Mouse (Mus musculus) layer of hippocampus, adult 9-10 months (tissue): Measurements from ENCODE around the gene Nsmce1.

Experiments used
- DNase-seq: peaks from one replicate; pipeline ENCODE4 v3.0.0; 2022; ENCODE audit warnings: low spot score

Gene Nsmce1

GRCm38 (mm10) chr7:125490947-125491735 lies at the start of gene Nsmce1:
Gene Nsmce1 (minus strand): TSS chr7:125491596.
- peak; percentile 90 for DNase-seq

- DNase-seq: no peak
Observed at GRCm38 (mm10) chr7:125541026-125541425, 49.6 kb upstream of the Nsmce1 start.

- DNase-seq: no peak
Observed at GRCm38 (mm10) chr7:125539351-125539750, 48.0 kb upstream of the Nsmce1 start.

GRCm38 (mm10) chr7:125527901-125528580 lies 36.6 kb upstream of the Nsmce1 start:
- DNase-seq: no peak

GRCm38 (mm10) chr7:125527186-125527585 lies 35.8 kb upstream of the Nsmce1 start:
- DNase-seq: no peak

- DNase-seq: no peak
Observed at GRCm38 (mm10) chr7:125523051-125523450, 31.7 kb upstream of the Nsmce1 start.

GRCm38 (mm10) chr7:125519715-125520114 lies 28.3 kb upstream of the Nsmce1 start:
- no peak for DNase-seq

GRCm38 (mm10) chr7:125517470-125517869 lies 26.1 kb upstream of the Nsmce1 start:
- DNase-seq: no peak

- DNase-seq: no peak
Observed at GRCm38 (mm10) chr7:125516723-125517122, 25.3 kb upstream of the Nsmce1 start.

GRCm38 (mm10) chr7:125515081-125515853 lies 23.9 kb upstream of the Nsmce1 start:
- DNase-seq: no peak

GRCm38 (mm10) chr7:125511852-125512251 lies 20.5 kb upstream of the Nsmce1 start:
- no peak for DNase-seq

- DNase-seq: no peak
Observed at GRCm38 (mm10) chr7:125511432-125511831, 20.0 kb upstream of the Nsmce1 start.

GRCm38 (mm10) chr7:125507279-125507678 lies 15.9 kb upstream of the Nsmce1 start:
- no peak for DNase-seq

- DNase-seq: no peak
Observed at GRCm38 (mm10) chr7:125505568-125505967, 14.2 kb upstream of the Nsmce1 start.

GRCm38 (mm10) chr7:125504618-125505017 lies 13.2 kb upstream of the Nsmce1 start:
- DNase-seq: no peak

- no peak for DNase-seq
Observed at GRCm38 (mm10) chr7:125503374-125504092, 12.1 kb upstream of the Nsmce1 start.

- DNase-seq: no peak
Observed at GRCm38 (mm10) chr7:125500879-125501278, 9.5 kb upstream of the Nsmce1 start.

GRCm38 (mm10) chr7:125499927-125500868 lies 8.8 kb upstream of the Nsmce1 start:
- DNase-seq: no peak

GRCm38 (mm10) chr7:125495864-125496440 lies 4.6 kb upstream of the Nsmce1 start:
- DNase-seq: no peak

GRCm38 (mm10) chr7:125492551-125492950 lies 1.2 kb upstream of the Nsmce1 start:
- DNase-seq: no peak
